Mouse (Mus musculus) neural tube, embryonic 13.5 days (tissue): Measurements from ENCODE around the gene Camk2g. TPM values are rescaled to one million over a fixed set of nuclear protein-coding genes. Genes with fewer than 3 reads are reported as not detected.

Experiments
- ATAC-seq: fragments of 200-750 bp; cut with Nextera tagmentation; 2 replicates; pipeline ENCODE4 v1.8.0; 2017; ENCODE audit warnings: low read depth, mild to moderate bottlenecking, moderate TSS enrichment, moderate library complexity
- H3K27ac ChIP-seq: fragments of 300-500 bp; sonication (generic); replicated peaks from 2 replicates; pipeline ENCODE4 v1.5.1; 2015; ENCODE audit warnings: moderate library complexity, mild to moderate bottlenecking, inconsistent platforms
- H3K27me3 ChIP-seq: fragments of 300-500 bp; sonication (generic); 2 replicates; pipeline ENCODE4 v1.6.1; 2015; ENCODE audit warnings: mild to moderate bottlenecking, inconsistent platforms
- H3K36me3 ChIP-seq: fragments of 300-500 bp; sonication (generic); 2 replicates; pipeline ENCODE4 v1.6.1; 2015; ENCODE audit warnings: mild to moderate bottlenecking, inconsistent platforms
- H3K4me1 ChIP-seq: fragments of 300-500 bp; sonication (generic); replicated peaks from 2 replicates; pipeline ENCODE4 v1.6.1; 2015; ENCODE audit warnings: inconsistent platforms
- H3K4me2 ChIP-seq: fragments of 300-500 bp; sonication (generic); 2 replicates; pipeline ENCODE4 v1.6.1; 2015; ENCODE audit warnings: inconsistent platforms, mild to moderate bottlenecking, moderate library complexity
- H3K4me3 ChIP-seq: fragments of 300-500 bp; sonication (generic); 2 replicates; pipeline ENCODE4 v1.5.1; 2015; ENCODE audit warnings: mild to moderate bottlenecking, inconsistent platforms
- H3K9ac ChIP-seq: fragments of 300-500 bp; sonication (generic); 2 replicates; pipeline ENCODE4 v1.6.1; 2015; ENCODE audit warnings: moderate library complexity, mild to moderate bottlenecking, inconsistent platforms
- H3K9me3 ChIP-seq: fragments of 300-500 bp; sonication (generic); 2 replicates; pipeline ENCODE4 v1.6.1; 2016; ENCODE audit warnings: inconsistent platforms
- WGBS: fragments of 180-500 bp; shearing (Covaris S2); methylation state at CpG from one replicate; pipeline ENCODE4 v1.1.7; 2015; 5-methylcytosine and 5-hydroxymethylcytosine counted together
- polyA plus RNA-seq: library from polyadenylated mRNA; unstranded; fragments of >200 nt; fragmentation: Nextera tagmentation; extraction: Ambion mirVana; gene quantifications from 2 replicates; pipeline ENCODE4 v1.2.1, GENCODE M21; 2015

The Camk2g gene
- polyA plus RNA-seq, 1 experiment from 2014 or later: 155 TPM

GRCm38 (mm10) chr14:20749494-20750051, 44.3 kb downstream of the Camk2g start:
- no peaks in the 10 kb centered on the region for H3K27me3 ChIP-seq

DNA sequence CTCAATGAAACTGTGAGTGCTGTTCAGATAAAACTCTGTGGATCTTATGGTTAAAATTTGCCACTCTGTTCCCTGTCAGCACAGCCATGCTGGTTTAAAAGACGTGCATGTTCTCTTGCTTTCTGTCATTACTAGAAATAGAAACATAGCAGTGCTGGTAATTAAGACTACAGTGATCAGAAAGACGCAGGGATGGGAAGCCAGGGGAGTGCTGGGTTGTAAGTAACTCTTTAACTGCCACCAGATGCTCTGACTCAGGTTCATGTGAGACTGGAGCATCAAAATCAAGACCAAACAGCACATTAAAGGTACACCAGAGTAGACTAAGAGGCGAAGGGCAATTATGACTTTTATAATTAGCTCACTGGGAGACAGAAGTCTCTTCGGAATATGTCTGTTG, 45.5 kb downstream of the Camk2g start:
- 56% methylated on average over 4 of the region's 4 CpGs for WGBS
- no peaks in the 10 kb centered on the region for H3K27me3 ChIP-seq
- ATAC-seq: peak; percentile 56; the same call in 1 of the 2 replicates
- no peak overlapping the region for H3K4me2 ChIP-seq
- no peak overlapping the region for H3K9ac ChIP-seq
- no peak overlapping the region for H3K4me3 ChIP-seq
- peaks cover 51% of the 10 kb centered on the region for H3K36me3 ChIP-seq
- H3K27ac ChIP-seq: peak overlapping the region; percentile 46; the same call in 1 of the 2 replicates
- peaks cover 12% of the 10 kb centered on the region; the same call in 1 of the 2 replicates for H3K4me1 ChIP-seq
- no peaks in the 10 kb centered on the region for H3K9me3 ChIP-seq

More at GRCm38 (mm10) chr14:20749494-20750051, 44.3 kb downstream of the Camk2g start:
- H3K4me2 ChIP-seq: no peak overlapping the region
- H3K9ac ChIP-seq: no peak overlapping the region
- no peak for ATAC-seq
- peaks cover 12% of the 10 kb centered on the region; the same call in 1 of the 2 replicates for H3K4me1 ChIP-seq
- no peak overlapping the region for H3K4me3 ChIP-seq
- H3K27ac ChIP-seq: no peak overlapping the region
- 88% methylated on average over 4 of the region's 4 CpGs for WGBS
- H3K36me3 ChIP-seq: peaks cover 50% of the 10 kb centered on the region
- no peaks in the 10 kb centered on the region for H3K9me3 ChIP-seq

DNA sequence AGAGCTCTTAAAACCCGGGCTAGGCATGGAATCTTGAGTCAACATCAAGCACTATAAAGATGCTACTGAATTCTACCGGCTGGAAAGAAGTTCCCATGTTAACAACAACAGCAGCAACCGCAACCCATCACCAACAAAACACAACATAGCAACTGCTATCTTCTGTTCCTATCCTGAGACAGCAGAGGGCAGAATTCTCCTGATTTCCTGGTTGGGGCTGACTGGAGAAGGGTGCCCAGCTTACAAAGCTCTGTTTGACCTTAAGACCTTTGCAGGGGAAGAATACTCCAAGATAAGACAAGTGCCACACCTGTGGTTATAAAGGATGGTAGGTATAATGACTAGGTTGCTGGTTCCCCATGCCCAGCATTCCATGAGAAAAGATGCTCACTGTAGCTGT, 47.0 kb downstream of the Camk2g start:
- ATAC-seq: no peak
- Histone ChIP-seq H3K9ac (no peak overlapping the region), H3K4me3 (no peak overlapping the region), H3K36me3 (peaks cover 54% of the 10 kb centered on the region), H3K4me2 (no peak overlapping the region), H3K27ac (no peak overlapping the region; the same call in 1 of the 2 replicates), H3K27me3 (no peaks in the 10 kb centered on the region), H3K4me1 (peaks cover 12% of the 10 kb centered on the region; the same call in 1 of the 2 replicates), H3K9me3 (no peaks in the 10 kb centered on the region)
- 86% methylated on average over 3 of the region's 3 CpGs for WGBS

DNA sequence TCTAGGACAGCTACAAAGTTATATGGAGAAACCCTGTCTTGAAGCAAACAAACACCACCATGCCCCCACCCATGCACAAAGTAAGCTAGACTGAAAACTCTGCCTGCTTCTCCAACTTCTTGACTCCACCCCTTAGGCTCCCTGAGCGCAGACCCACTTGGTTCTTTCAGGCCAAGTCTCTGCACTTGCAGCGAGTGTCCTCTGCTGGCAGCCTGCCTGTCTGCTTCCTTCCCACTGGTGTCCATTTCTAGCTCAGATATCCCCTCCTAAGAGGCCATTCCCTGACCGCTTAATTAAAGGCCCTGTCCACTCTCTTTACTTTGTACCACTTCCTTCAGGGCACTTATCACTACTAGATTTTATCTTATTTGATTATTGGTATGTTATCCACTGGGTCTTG, 50.3 kb downstream of the Camk2g start:
- Histone ChIP-seq H3K4me3 (no peak overlapping the region), H3K9ac (no peak overlapping the region), H3K36me3 (peaks cover 78% of the 10 kb centered on the region), H3K4me1 (peaks cover 12% of the 10 kb centered on the region; the same call in 1 of the 2 replicates), H3K27ac (no peak overlapping the region), H3K27me3 (no peaks in the 10 kb centered on the region), H3K4me2 (no peak overlapping the region), H3K9me3 (no peaks in the 10 kb centered on the region)
- no peak for ATAC-seq
- WGBS: 95% methylated on average over 3 of the region's 3 CpGs

DNA sequence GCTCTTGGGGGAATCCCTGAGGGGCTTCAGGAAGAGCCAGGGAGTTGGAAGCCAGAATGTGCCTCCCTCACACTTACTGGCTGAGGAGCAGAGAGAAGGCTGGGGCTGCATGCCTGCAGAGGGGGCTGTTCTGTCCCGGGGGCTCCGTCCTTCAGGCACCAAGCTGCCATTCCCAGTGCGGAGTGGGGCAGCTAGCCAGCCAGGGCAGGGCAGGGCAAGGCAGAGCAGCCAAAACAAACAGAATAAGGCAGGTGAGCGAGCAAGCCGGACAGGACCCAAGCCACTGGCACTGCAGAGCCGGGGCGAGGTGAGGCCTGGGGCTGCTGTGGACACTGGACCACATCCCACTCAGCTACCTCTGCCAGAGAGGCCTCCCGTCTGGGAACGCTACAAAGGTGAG, 52.6 kb downstream of the Camk2g start:
- Histone ChIP-seq H3K4me1 (no peaks in the 10 kb centered on the region), H3K9me3 (no peaks in the 10 kb centered on the region), H3K4me2 (no peak overlapping the region), H3K36me3 (peaks cover 86% of the 10 kb centered on the region), H3K9ac (no peak overlapping the region), H3K27me3 (no peaks in the 10 kb centered on the region), H3K4me3 (no peak overlapping the region), H3K27ac (no peak overlapping the region)
- WGBS: 89% methylated on average over 9 of the region's 9 CpGs
- peak; percentile 44; the same call in 1 of the 2 replicates for ATAC-seq

DNA sequence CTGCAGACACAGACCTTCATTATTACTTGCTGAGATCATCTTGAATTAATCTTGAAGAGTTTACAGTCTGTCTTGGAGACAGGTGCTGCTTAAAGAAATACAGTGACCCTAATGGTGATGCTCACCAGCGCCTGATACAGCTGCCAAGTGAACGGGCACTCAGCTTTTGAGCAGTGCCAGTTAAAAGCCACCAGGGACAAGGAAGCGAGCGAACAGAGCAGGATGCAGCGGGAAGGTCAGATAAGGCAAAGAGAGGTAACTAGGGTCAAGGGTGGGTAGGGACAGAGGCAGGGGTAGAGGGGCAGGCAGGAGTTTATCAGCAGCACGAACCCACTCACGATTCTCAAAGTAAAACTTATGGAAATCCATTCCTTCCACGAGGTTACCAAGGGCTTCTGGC, 55.4 kb downstream of the Camk2g start:
- Histone ChIP-seq H3K9me3 (no peaks in the 10 kb centered on the region), H3K9ac (no peak overlapping the region), H3K27ac (no peak overlapping the region), H3K27me3 (no peaks in the 10 kb centered on the region), H3K4me2 (no peak overlapping the region), H3K4me1 (peaks cover 12% of the 10 kb centered on the region), H3K36me3 (peaks cover 74% of the 10 kb centered on the region), H3K4me3 (no peak overlapping the region)
- ATAC-seq: no peak
- WGBS: 89% methylated on average over 8 of the region's 8 CpGs

GRCm38 (mm10) chr14:20737306-20737705, 56.6 kb downstream of the Camk2g start:
- WGBS: 46% methylated on average over 14 of the region's 14 CpGs
- no peak for ATAC-seq
- Histone ChIP-seq H3K9me3 (no peaks in the 10 kb centered on the region), H3K9ac (no peak overlapping the region), H3K36me3 (peaks cover 65% of the 10 kb centered on the region), H3K27me3 (no peaks in the 10 kb centered on the region), H3K4me2 (no peak overlapping the region), H3K4me3 (no peak overlapping the region), H3K4me1 (peaks cover 19% of the 10 kb centered on the region), H3K27ac (no peak overlapping the region)

DNA sequence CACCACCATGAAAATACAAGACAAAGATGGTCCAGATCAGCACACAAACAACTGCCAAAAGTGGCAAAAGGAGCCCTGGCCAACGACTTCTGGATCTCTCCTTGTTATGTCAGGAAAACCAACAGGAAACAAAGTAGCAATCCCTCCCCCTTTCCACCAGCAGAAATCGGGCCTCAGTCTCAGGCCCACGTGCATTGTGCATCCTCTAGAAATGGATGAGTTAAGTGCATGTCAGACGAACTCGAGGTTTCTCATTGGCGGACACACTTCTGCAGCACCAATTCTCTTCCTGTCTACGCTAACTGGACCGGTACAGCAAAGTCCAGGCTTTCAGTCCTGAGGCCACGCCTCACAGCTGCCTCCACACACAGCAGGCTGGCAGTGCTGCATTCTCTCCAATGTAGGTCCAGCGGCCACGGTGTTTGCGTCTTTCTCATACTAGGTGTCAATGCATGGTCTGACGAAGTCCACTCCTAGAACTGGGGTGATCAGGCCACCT, 57.9 kb downstream of the Camk2g start:
- Histone ChIP-seq H3K4me2 (no peak overlapping the region), H3K36me3 (peaks cover 60% of the 10 kb centered on the region), H3K4me3 (no peak overlapping the region), H3K9ac (no peak overlapping the region), H3K27ac (no peak overlapping the region), H3K9me3 (no peaks in the 10 kb centered on the region), H3K27me3 (no peaks in the 10 kb centered on the region), H3K4me1 (peaks cover 26% of the 10 kb centered on the region)
- ATAC-seq: no peak
- 92% methylated on average over 13 of the region's 13 CpGs for WGBS

GRCm38 (mm10) chr14:20735052-20735451, 58.8 kb downstream of the Camk2g start:
- ATAC-seq: no peak
- H3K9me3 ChIP-seq: no peaks in the 10 kb centered on the region
- 80% methylated on average over 2 of the region's 2 CpGs for WGBS
- peak overlapping the region; percentile 84; the same call in 1 of the 2 replicates for H3K9ac ChIP-seq
- H3K27me3 ChIP-seq: no peaks in the 10 kb centered on the region
- H3K4me2 ChIP-seq: peak overlapping the region; percentile 80; the same call in 1 of the 2 replicates
- no peak overlapping the region for H3K4me3 ChIP-seq
- H3K36me3 ChIP-seq: peaks cover 60% of the 10 kb centered on the region
- H3K4me1 ChIP-seq: peaks cover 26% of the 10 kb centered on the region
- 0 out of 2 replicates have a peak overlapping the region, but pooled peaks have one; percentile 86 for H3K27ac ChIP-seq

- peak within 1 kb of the TSS; percentile 86 for H3K27ac ChIP-seq
- no peaks in the 10 kb centered on the region for H3K9me3 ChIP-seq
- H3K9ac ChIP-seq: peak within 1 kb of the TSS; percentile 84
- no peaks in the 10 kb centered on the region for H3K27me3 ChIP-seq
- peaks cover 26% of the 10 kb centered on the region for H3K4me1 ChIP-seq
- peak within 1 kb of the TSS; percentile 80 for H3K4me2 ChIP-seq
- 1% methylated on average over 78 of the region's 81 CpGs for WGBS
- H3K4me3 ChIP-seq: peak within 1 kb of the TSS; percentile 56
- H3K36me3 ChIP-seq: peaks cover 60% of the 10 kb centered on the region
- ATAC-seq: peak; percentile 98
Observed at GRCm38 (mm10) chr14:20733952-20734774, 59.7 kb downstream of the Camk2g start, which contains the start of gene Ndst2. Gene Ndst2 (minus strand): TSS chr14:20734562.

DNA sequence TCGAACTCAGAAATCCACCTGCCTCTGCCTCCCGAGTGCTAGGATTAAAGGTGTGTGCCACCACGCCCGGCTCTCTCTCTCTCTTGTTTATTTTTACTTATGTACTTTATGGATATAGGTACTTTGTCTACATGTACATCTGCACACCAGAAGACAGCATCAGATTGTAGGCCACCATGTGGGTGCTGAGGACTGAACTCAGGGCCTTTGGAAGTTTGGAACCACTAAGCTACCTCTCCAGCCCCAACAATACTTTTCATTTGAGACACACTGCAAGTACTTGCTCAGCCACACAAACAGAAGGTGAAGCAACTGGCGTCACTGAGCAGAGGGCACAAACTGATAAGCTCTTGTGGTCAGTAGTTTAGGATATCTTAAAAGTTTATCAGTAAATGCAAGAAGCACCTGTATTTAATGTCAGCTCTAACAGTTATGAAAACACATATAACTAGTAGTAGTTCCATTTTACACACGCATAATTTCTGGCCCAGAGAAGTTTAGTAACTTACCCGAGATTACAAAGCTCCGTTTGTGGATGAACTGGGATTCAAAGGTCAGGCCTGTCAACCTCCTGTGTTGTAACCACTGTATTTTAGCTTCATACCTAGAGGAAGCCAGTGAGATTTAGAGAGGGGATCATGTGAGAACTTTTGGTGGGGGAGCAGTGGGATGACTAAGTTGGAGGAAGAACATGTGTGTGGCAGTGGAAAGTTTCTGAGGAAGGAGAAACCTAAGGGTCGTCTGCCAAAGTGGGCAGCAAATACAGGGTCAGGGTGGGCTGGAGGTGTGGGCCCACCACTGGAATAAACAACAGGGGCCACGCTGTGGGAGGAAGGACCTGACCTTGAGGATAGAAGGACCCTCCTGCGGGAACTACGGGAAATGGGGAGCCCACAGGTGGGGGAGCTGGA, 60.6 kb downstream of the Camk2g start:
- ATAC-seq: no peak
- 54% methylated on average over 12 of the region's 12 CpGs for WGBS

More for the DNA sequence above, 60.6 kb downstream of the Camk2g start:
- Histone ChIP-seq H3K9me3 (no peaks in the 10 kb centered on the region), H3K36me3 (peaks cover 59% of the 10 kb centered on the region), H3K4me1 (peaks cover 26% of the 10 kb centered on the region), H3K9ac (peak overlapping the region; percentile 84), H3K27me3 (no peaks in the 10 kb centered on the region), H3K27ac (no peak overlapping the region), H3K4me3 (peak overlapping the region; percentile 56), H3K4me2 (peak overlapping the region; percentile 80)
